Mouse (Mus musculus) limb, embryonic 12.5 days (tissue): ENCODE results near the gene Efcab2. TPM values are rescaled to one million over a fixed set of nuclear protein-coding genes. Genes with fewer than 3 reads are reported as not detected.

Source experiments
- ATAC-seq: fragments of 200-750 bp; cut with Nextera tagmentation; 2 replicates; pipeline ENCODE4 v1.8.0; 2017; ENCODE audit warnings: low read depth, moderate TSS enrichment; ENCODE audit not compliant: insufficient number of reproducible peaks, insufficient read depth, low FRiP score, low TSS enrichment
- H3K27ac ChIP-seq: fragments of 300-500 bp; sonication (generic); 2 replicates; pipeline ENCODE4 v1.5.1; 2016; ENCODE audit warnings: mild to moderate bottlenecking, moderate library complexity
- H3K27me3 ChIP-seq: fragments of 300-500 bp; sonication (generic); 2 replicates; pipeline ENCODE4 v1.6.1; 2016; ENCODE audit warnings: mild to moderate bottlenecking, moderate library complexity
- H3K36me3 ChIP-seq: fragments of 300-500 bp; sonication (generic); 2 replicates; pipeline ENCODE4 v1.6.1; 2016; ENCODE audit warnings: mild to moderate bottlenecking, moderate library complexity
- H3K4me1 ChIP-seq: fragments of 300-500 bp; sonication (generic); replicated peaks from 2 replicates; pipeline ENCODE4 v1.6.1; 2016
- H3K4me2 ChIP-seq: fragments of 300-500 bp; sonication (generic); 2 replicates; pipeline ENCODE4 v1.6.1; 2016; ENCODE audit warnings: mild to moderate bottlenecking, moderate library complexity
- H3K4me3 ChIP-seq: fragments of 300-500 bp; sonication (generic); replicated peaks from 2 replicates; pipeline ENCODE4 v1.5.1; 2016; ENCODE audit warnings: mild to moderate bottlenecking
- H3K9ac ChIP-seq: fragments of 300-500 bp; sonication (generic); replicated peaks from 2 replicates; pipeline ENCODE4 v1.6.1; 2016; ENCODE audit warnings: mild to moderate bottlenecking, moderate library complexity
- H3K9me3 ChIP-seq: fragments of 300-500 bp; sonication (generic); 2 replicates; pipeline ENCODE4 v1.6.1; 2016; ENCODE audit warnings: mild to moderate bottlenecking, moderate library complexity
- WGBS: fragments of 180-500 bp; shearing (Covaris S2); methylation state at CpG from one replicate; pipeline ENCODE4 v1.1.7; 2016; 5-methylcytosine and 5-hydroxymethylcytosine counted together
- polyA plus RNA-seq: library from polyadenylated mRNA; unstranded; fragments of >200 nt; fragmentation: Nextera tagmentation; extraction: Ambion mirVana; gene quantifications from 2 replicates; pipeline ENCODE4 v1.2.1, GENCODE M21; 2016

Efcab2 gene
- polyA plus RNA-seq, 1 experiment from 2014 or later: 7.1 TPM

GRCm38 (mm10) chr1:178485868-178486220 lies 80.0 kb downstream of the Efcab2 start:
- H3K9ac ChIP-seq: no peak overlapping the region
- ATAC-seq: no peak
- H3K27ac ChIP-seq: no peak overlapping the region
- H3K9me3 ChIP-seq: no peaks in the 10 kb centered on the region
- no peaks in the 10 kb centered on the region for H3K27me3 ChIP-seq
- 76% methylated on average over 5 of the region's 5 CpGs for WGBS
- H3K4me2 ChIP-seq: no peak overlapping the region
- peaks cover 7% of the 10 kb centered on the region for H3K4me1 ChIP-seq
- H3K4me3 ChIP-seq: no peak overlapping the region
- no peaks in the 10 kb centered on the region for H3K36me3 ChIP-seq

- no peaks in the 10 kb centered on the region for H3K9me3 ChIP-seq
- no peak for ATAC-seq
- H3K27ac ChIP-seq: no peak overlapping the region
- H3K4me3 ChIP-seq: no peak overlapping the region
- H3K4me1 ChIP-seq: peaks cover 7% of the 10 kb centered on the region
- no peak overlapping the region for H3K9ac ChIP-seq
- H3K4me2 ChIP-seq: no peak overlapping the region
- WGBS: 78% methylated on average over 5 of the region's 5 CpGs
- H3K36me3 ChIP-seq: no peaks in the 10 kb centered on the region
- H3K27me3 ChIP-seq: no peaks in the 10 kb centered on the region
Measured at GRCm38 (mm10) chr1:178486828-178487227, 80.9 kb downstream of the Efcab2 start.

- no peak for ATAC-seq
- H3K4me1 ChIP-seq: peaks cover 7% of the 10 kb centered on the region
- no peaks in the 10 kb centered on the region for H3K9me3 ChIP-seq
- no peaks in the 10 kb centered on the region for H3K36me3 ChIP-seq
- H3K4me3 ChIP-seq: no peak overlapping the region
- H3K27me3 ChIP-seq: no peaks in the 10 kb centered on the region
- 16% methylated on average over 3 of the region's 3 CpGs for WGBS
- no peak overlapping the region for H3K27ac ChIP-seq
- H3K9ac ChIP-seq: no peak overlapping the region
- no peak overlapping the region for H3K4me2 ChIP-seq
Measured at GRCm38 (mm10) chr1:178489127-178489526, 83.2 kb downstream of the Efcab2 start.

GRCm38 (mm10) chr1:178491733-178492132 lies 85.8 kb downstream of the Efcab2 start:
- H3K4me3 ChIP-seq: no peak overlapping the region
- peaks cover 7% of the 10 kb centered on the region for H3K4me1 ChIP-seq
- H3K4me2 ChIP-seq: no peak overlapping the region
- no peaks in the 10 kb centered on the region for H3K9me3 ChIP-seq
- 86% methylated on average over 5 of the region's 5 CpGs for WGBS
- ATAC-seq: no peak
- H3K27ac ChIP-seq: no peak overlapping the region
- H3K9ac ChIP-seq: no peak overlapping the region
- H3K27me3 ChIP-seq: no peaks in the 10 kb centered on the region
- H3K36me3 ChIP-seq: no peaks in the 10 kb centered on the region

GRCm38 (mm10) chr1:178492493-178492892 lies 86.6 kb downstream of the Efcab2 start:
- H3K4me1 ChIP-seq: peaks cover 7% of the 10 kb centered on the region
- H3K27ac ChIP-seq: no peak overlapping the region
- H3K36me3 ChIP-seq: no peaks in the 10 kb centered on the region
- no peaks in the 10 kb centered on the region for H3K9me3 ChIP-seq
- no peak overlapping the region for H3K9ac ChIP-seq
- no peaks in the 10 kb centered on the region for H3K27me3 ChIP-seq
- 80% methylated on average over 2 of the region's 2 CpGs for WGBS
- ATAC-seq: no peak
- H3K4me2 ChIP-seq: no peak overlapping the region
- H3K4me3 ChIP-seq: no peak overlapping the region

- Histone ChIP-seq H3K4me3 (no peak overlapping the region), H3K4me2 (no peak overlapping the region), H3K27ac (no peak overlapping the region), H3K4me1 (no peaks in the 10 kb centered on the region), H3K27me3 (no peaks in the 10 kb centered on the region), H3K36me3 (no peaks in the 10 kb centered on the region), H3K9me3 (no peaks in the 10 kb centered on the region), H3K9ac (no peak overlapping the region)
- 77% methylated on average over 2 of the region's 2 CpGs for WGBS
- no peak for ATAC-seq
Measured at GRCm38 (mm10) chr1:178496186-178496585, 90.3 kb downstream of the Efcab2 start.

- WGBS: 55% methylated on average over 1 of the region's 1 CpGs
- no peak overlapping the region for H3K27ac ChIP-seq
- H3K4me1 ChIP-seq: no peaks in the 10 kb centered on the region
- H3K4me2 ChIP-seq: no peak overlapping the region
- no peaks in the 10 kb centered on the region for H3K27me3 ChIP-seq
- no peak overlapping the region for H3K4me3 ChIP-seq
- no peak; the same call in 1 of the 2 replicates for ATAC-seq
- H3K36me3 ChIP-seq: no peaks in the 10 kb centered on the region
- no peak overlapping the region for H3K9ac ChIP-seq
- H3K9me3 ChIP-seq: no peaks in the 10 kb centered on the region
Measured at GRCm38 (mm10) chr1:178496841-178497240, 91.0 kb downstream of the Efcab2 start.

- Histone ChIP-seq H3K4me1 (no peaks in the 10 kb centered on the region), H3K9me3 (no peaks in the 10 kb centered on the region), H3K27ac (no peak overlapping the region), H3K4me2 (no peak overlapping the region), H3K4me3 (no peak overlapping the region), H3K36me3 (no peaks in the 10 kb centered on the region), H3K27me3 (no peaks in the 10 kb centered on the region), H3K9ac (no peak overlapping the region)
- WGBS: 92% methylated on average over 8 of the region's 8 CpGs
- ATAC-seq: no peak
Measured at GRCm38 (mm10) chr1:178506938-178507337, 101.1 kb downstream of the Efcab2 start.

- Histone ChIP-seq H3K36me3 (no peaks in the 10 kb centered on the region), H3K4me1 (peaks cover 10% of the 10 kb centered on the region), H3K9me3 (no peaks in the 10 kb centered on the region), H3K27ac (no peak overlapping the region), H3K4me3 (no peak overlapping the region), H3K4me2 (no peak overlapping the region), H3K9ac (no peak overlapping the region), H3K27me3 (no peaks in the 10 kb centered on the region)
- 67% methylated on average over 7 of the region's 7 CpGs for WGBS
- no peak for ATAC-seq
Measured at GRCm38 (mm10) chr1:178512323-178513031, 106.6 kb downstream of the Efcab2 start.

- Histone ChIP-seq H3K9me3 (no peaks in the 10 kb centered on the region), H3K27me3 (no peaks in the 10 kb centered on the region), H3K4me3 (no peak overlapping the region), H3K36me3 (no peaks in the 10 kb centered on the region), H3K9ac (no peak overlapping the region), H3K4me2 (no peak overlapping the region), H3K27ac (no peak overlapping the region), H3K4me1 (peaks cover 14% of the 10 kb centered on the region)
- ATAC-seq: no peak
- WGBS: 41% methylated on average over 6 of the region's 8 CpGs
Measured at GRCm38 (mm10) chr1:178513954-178514353, 108.1 kb downstream of the Efcab2 start.

- Histone ChIP-seq H3K4me2 (no peak overlapping the region), H3K27ac (no peak overlapping the region), H3K36me3 (no peaks in the 10 kb centered on the region), H3K4me1 (peaks cover 14% of the 10 kb centered on the region), H3K9ac (no peak overlapping the region), H3K9me3 (no peaks in the 10 kb centered on the region), H3K4me3 (no peak overlapping the region), H3K27me3 (no peaks in the 10 kb centered on the region)
- ATAC-seq: no peak
- 64% methylated on average over 2 of the region's 2 CpGs for WGBS
Measured at GRCm38 (mm10) chr1:178515839-178516238, 110.0 kb downstream of the Efcab2 start.

GRCm38 (mm10) chr1:178522389-178522788 lies 116.5 kb downstream of the Efcab2 start:
- H3K9ac ChIP-seq: no peak overlapping the region
- H3K4me3 ChIP-seq: no peak overlapping the region
- H3K4me1 ChIP-seq: peaks cover 19% of the 10 kb centered on the region
- 83% methylated on average over 5 of the region's 5 CpGs for WGBS
- no peak for ATAC-seq
- 0 out of 2 replicates have a peak, but pooled peaks cover 3% of the 10 kb centered on the region for H3K9me3 ChIP-seq
- no peak overlapping the region for H3K27ac ChIP-seq
- no peaks in the 10 kb centered on the region for H3K27me3 ChIP-seq
- no peaks in the 10 kb centered on the region for H3K36me3 ChIP-seq
- H3K4me2 ChIP-seq: no peak overlapping the region
